Mouse (Mus musculus) embryo, embryonic 11 days (tissue): ENCODE measurements around the gene Spin4.

Experiments
- DNase-seq: peaks from one replicate; pipeline ENCODE4 v3.0.0-alpha.2; 2015

Gene Spin4

DNA sequence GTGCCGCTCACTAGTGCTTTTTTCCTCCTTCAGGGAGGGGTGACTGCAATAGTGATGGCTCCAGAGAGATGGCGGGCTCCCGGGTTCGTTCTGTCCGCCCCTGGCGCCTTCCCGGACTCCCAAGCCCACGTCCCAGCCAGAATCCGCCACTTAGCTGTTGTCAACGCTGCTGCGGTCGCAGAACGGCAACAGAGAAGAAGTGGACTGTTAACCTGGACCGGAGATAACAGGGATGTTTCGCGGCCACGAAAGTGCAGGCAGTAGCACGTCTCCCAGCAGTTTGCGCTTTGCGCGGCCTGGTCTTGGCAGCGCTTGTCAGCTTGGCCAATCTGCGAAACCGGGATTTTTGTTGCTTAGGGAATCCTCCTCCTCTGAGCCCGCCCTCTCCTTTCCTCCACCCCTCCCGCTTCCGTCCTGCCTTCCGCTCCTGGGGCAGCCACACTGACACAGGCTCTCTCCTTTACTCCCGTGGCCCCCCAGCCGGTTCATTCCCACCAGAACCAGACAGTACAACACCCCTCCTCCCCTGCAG is at the start of gene Spin4:
TSS of gene Spin4 (minus strand) at position 322 of the 532 bp plus-strand sequence.
- peak; percentile 87 for DNase-seq

DNA sequence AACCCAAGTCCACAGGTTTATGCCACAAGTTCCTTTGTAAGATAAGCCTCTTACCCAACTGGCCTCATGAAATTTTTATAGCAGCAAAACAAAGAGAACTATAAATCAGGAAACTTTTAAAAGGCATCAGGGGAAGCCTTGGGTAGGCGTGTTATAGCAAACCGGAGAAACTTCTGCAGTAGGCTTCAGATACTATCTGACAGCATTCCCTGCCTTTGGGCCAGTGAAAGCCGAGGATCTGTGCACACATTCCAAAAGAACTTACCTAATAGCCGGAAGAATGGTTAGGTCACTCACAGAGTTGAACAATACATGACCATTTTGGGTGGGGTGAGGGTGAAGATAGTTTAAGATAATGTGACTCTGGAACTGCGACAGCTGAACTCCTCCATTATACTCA is 1.4 kb upstream of the Spin4 start:
- DNase-seq, result no peak

- peak; percentile 30 for DNase-seq
These were observed 612 bp downstream of the Spin4 start for GRCm38 (mm10) chrX:95025779-95026360.

DNA sequence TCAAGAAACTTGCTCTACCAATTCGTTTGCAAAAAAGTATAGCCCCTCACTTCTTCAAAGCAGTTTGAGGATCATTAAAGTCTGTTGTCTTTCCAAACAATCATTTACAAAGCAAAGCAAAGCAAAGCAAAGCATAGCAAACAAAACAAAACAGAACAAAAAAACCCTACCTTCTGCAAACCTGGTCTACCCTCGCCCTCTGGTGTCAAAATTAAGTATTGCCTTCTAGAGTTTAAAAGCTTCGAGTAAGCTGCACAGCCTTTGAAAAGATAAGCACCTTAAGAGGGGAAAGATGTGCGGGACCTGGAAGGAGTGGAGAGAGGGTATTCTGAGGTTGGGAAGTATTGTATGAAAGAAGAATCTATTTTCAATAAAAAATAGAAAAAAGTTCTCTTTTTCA is 14.4 kb downstream of the Spin4 start:
- peak; percentile 57 for DNase-seq

GRCm38 (mm10) chrX:94998845-94999244 is 27.6 kb downstream of the Spin4 start:
- no peak for DNase-seq

DNA sequence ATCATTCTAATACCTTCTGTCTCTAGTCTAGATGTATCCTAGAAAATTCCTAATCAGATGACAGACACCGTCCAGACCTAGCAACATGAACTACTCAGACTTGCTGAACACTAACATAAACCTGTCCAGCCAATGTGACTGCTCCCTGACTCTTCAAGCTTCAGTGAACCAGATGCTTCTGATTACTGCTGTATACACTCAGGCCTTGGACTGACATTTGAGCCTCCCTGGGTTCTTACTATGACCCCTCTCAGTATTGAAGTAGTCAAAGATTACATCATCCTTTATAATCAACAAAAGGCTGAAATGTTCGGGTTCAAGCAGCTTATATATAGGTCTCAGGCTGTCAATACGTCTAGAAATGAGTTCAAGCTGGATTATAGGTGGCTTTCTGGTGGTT is 32.4 kb downstream of the Spin4 start:
- peak; percentile 40 for DNase-seq

GRCm38 (mm10) chrX:94990903-94991302 is 35.6 kb downstream of the Spin4 start:
- DNase-seq, result peak; percentile 3

DNA sequence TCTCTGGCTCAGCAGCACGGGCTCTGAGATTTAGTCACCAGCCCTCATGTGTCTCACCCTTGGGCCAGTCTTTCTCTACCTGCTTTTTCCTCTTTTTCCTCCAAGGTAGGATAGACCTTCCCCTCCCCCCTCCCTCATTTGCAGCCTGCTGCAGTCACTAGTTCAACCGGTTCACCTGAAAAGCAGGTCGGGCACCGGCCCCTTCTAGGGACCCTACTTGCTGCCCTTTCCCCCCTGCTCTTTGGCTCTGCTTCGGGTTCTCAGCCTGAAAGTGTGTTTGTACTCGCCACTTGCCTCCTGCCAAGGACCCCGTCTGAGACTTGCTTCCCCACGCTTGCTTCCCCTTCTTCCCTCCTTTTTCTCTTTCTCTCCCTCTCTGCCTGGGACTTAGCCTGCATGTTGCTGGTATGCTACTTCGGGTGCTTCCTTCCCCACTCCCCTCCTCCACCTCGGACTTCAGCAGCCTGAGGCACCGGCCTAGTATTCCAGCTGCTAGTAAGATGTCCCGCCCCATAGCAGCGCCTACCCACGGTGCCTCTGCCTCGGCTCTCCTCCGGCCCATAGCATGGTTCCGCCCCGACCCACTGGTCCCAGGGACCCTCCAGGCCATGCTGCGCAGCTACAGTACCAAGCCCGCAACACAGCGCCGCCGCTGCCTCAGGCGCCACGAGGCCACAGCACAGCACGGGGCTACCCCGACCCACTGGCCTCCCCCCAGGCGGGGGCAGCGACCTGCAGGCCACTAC is 36.2 kb downstream of the Spin4 start:
- DNase-seq, result peak; percentile 59
